Mouse (Mus musculus) myocyte (in vitro differentiated cells): ENCODE measurements around the gene 9330182L06Rik.

ENCODE experiments used
- MYOD1 ChIP-seq, 3 experiments: IDR thresholded peaks; one replicate each; pipeline ENCODE4 v1.6.1; 2011; ENCODE audit warnings: control low read depth in 2 of 3, low read depth in 2 of 3, mild to moderate bottlenecking in 2 of 3, moderate library complexity in 1 of 3; ENCODE audit not compliant: insufficient read length in 2 of 3, control insufficient read depth in 1 of 3
- MYOG ChIP-seq, 3 experiments: IDR thresholded peaks; one replicate each; pipeline ENCODE4 v1.6.1; 2011; ENCODE audit warnings: control low read depth in 2 of 3, low read depth in 2 of 3, mild to moderate bottlenecking in 2 of 3; ENCODE audit not compliant: insufficient read length in 2 of 3, control insufficient read depth in 1 of 3, insufficient read depth in 1 of 3
- POLR2A ChIP-seq: IDR thresholded peaks from one replicate; pipeline ENCODE4 v1.6.1; 2011; ENCODE audit warnings: low read depth, mild to moderate bottlenecking, control low read depth, moderate library complexity; ENCODE audit not compliant: insufficient read length
- POLR2AphosphoS2 ChIP-seq: IDR thresholded peaks from one replicate; pipeline ENCODE4 v1.6.1; 2011; ENCODE audit warnings: low read depth, control low read depth; ENCODE audit not compliant: insufficient read length
- TCF12 ChIP-seq: IDR thresholded peaks from one replicate; pipeline ENCODE4 v1.6.1; 2011; ENCODE audit warnings: mild to moderate bottlenecking, control low read depth; ENCODE audit not compliant: poor library complexity, insufficient read depth, severe bottlenecking
- USF1 ChIP-seq: IDR thresholded peaks from one replicate; pipeline ENCODE4 v1.6.1; 2011; ENCODE audit warnings: low read depth, mild to moderate bottlenecking, control low read depth, moderate library complexity

- TF ChIP-seq POLR2A (no peak), MYOD1 (IDR thresholded peaks at IDR 0.05; ENCODE audit: control insufficient read depth in 1 of 3, insufficient read length in 2 of 3, low read depth in 2 of 3) (no peak), MYOG (IDR thresholded peaks at IDR 0.05; ENCODE audit: control insufficient read depth in 1 of 3, insufficient read depth in 1 of 3, insufficient read length in 2 of 3, low read depth in 2 of 3) (no peak), TCF12 (no peak), POLR2AphosphoS2 (no peak), USF1 (no peak)
Measured at GRCm38 (mm10) chr5:9344581-9344980, 78.7 kb downstream of the 9330182L06Rik start.
